Mouse (Mus musculus) small intestine, adult 2 months (tissue): ENCODE measurements around the gene Sez6l.

ENCODE experiments used
- CTCF ChIP-seq: fragments of 200-500 bp; IDR thresholded peaks from 2 replicates; pipeline ENCODE4 v1.5.1; 2012; ENCODE audit warnings: low read depth, mild to moderate bottlenecking, control low read depth, inconsistent platforms, low read length, moderate library complexity, mixed read lengths; ENCODE audit not compliant: insufficient replicate concordance, insufficient read length; ENCODE audit errors: extremely low read depth
- POLR2A ChIP-seq: fragments of 200-500 bp; IDR thresholded peaks from 2 replicates; pipeline ENCODE4 v1.6.1; 2012; ENCODE audit warnings: low read depth, mild to moderate bottlenecking, control low read depth, inconsistent platforms, low read length, moderate library complexity

DNA sequence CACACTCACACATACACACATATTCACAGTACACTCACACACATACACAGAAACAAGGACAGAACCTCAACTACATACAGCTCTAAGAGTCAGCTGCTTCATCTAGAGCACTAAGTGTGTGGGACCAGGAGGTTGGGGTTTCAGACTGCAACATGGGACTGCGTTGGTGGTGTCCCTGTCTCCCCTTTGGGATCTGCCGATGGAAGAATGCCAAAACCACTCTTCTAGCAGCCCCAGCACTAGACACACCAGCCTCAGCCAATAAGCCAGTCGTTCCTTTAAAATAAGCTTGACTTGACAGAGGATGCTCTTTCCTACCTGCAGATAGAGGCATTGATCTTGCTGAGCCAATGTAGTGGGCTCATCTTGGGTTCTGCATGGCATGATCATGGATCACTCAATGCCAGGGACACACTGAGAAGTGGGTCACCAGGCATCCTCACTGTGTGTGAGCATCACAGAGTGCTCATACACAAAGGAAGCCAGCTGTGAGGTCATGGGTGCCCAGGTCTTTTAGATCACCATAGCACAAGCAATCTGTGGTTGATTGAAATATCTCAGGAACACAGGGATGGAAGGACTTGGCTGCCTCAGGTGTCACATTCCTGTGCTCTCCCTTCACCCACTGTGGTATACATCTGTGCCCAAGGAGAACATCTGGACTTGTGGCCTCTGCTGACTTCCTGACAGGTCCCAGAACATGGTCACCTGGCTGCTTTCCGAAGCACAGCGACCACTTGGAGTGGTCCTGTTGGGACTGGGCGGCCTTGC lies 22.7 kb upstream of the Sez6l start:
- TF ChIP-seq CTCF (no peak), POLR2A (no peak)
